Mouse (Mus musculus) forebrain, embryonic 16.5 days (tissue): ENCODE results near the gene Pthlh. TPM values are rescaled to one million over a fixed set of nuclear protein-coding genes. Genes with fewer than 3 reads are reported as not detected.

Experiments
- ATAC-seq: fragments of 200-750 bp; cut with Nextera tagmentation; 2 replicates; pipeline ENCODE4 v1.8.0; 2017; ENCODE audit warnings: mild to moderate bottlenecking, moderate library complexity
- H3K27ac ChIP-seq: fragments of 300-500 bp; sonication (generic); 2 replicates; pipeline ENCODE4 v1.5.1; 2014; ENCODE audit warnings: low read length, control low read depth
- H3K27me3 ChIP-seq: fragments of 300-500 bp; sonication (generic); replicated peaks from 2 replicates; pipeline ENCODE4 v1.6.1; 2014; ENCODE audit warnings: low read length; ENCODE audit not compliant: control insufficient read depth, insufficient read depth
- H3K36me3 ChIP-seq: fragments of 300-500 bp; sonication (generic); 2 replicates; pipeline ENCODE4 v1.6.1; 2014; ENCODE audit not compliant: control insufficient read depth, insufficient read depth
- H3K4me1 ChIP-seq: fragments of 300-500 bp; sonication (generic); replicated peaks from 2 replicates; pipeline ENCODE4 v1.6.1; 2014; ENCODE audit warnings: low read length; ENCODE audit not compliant: control insufficient read depth, insufficient read depth
- H3K4me2 ChIP-seq: fragments of 300-500 bp; sonication (generic); 2 replicates; pipeline ENCODE4 v1.6.1; 2014; ENCODE audit warnings: mild to moderate bottlenecking, low read length, control low read depth
- H3K4me3 ChIP-seq: fragments of 300-500 bp; sonication (generic); replicated peaks from 2 replicates; pipeline ENCODE4 v1.5.1; 2014; ENCODE audit warnings: mild to moderate bottlenecking, low read length, control low read depth
- H3K9ac ChIP-seq: fragments of 300-500 bp; sonication (generic); replicated peaks from 2 replicates; pipeline ENCODE4 v1.6.1; 2014; ENCODE audit warnings: low read depth, low read length, control low read depth
- H3K9me3 ChIP-seq: fragments of 300-500 bp; sonication (generic); 2 replicates; pipeline ENCODE4 v1.6.1; 2016; ENCODE audit warnings: low read length; ENCODE audit not compliant: control insufficient read depth
- WGBS: fragments of 180-500 bp; shearing (Covaris S2); extraction: QIAGEN DNeasy Blood & Tissue Kit; methylation state at CpG from one replicate; pipeline ENCODE4 v1.1.7; 2014; 5-methylcytosine and 5-hydroxymethylcytosine counted together
- polyA plus RNA-seq: library from polyadenylated mRNA; unstranded; fragments of >200 nt; fragmentation: Nextera tagmentation; extraction: Ambion mirVana; gene quantifications from 2 replicates; pipeline ENCODE4 v1.2.1, GENCODE M21; 2015

Pthlh gene
- polyA plus RNA-seq, 1 experiment from 2014 or later = 1.1 TPM

DNA sequence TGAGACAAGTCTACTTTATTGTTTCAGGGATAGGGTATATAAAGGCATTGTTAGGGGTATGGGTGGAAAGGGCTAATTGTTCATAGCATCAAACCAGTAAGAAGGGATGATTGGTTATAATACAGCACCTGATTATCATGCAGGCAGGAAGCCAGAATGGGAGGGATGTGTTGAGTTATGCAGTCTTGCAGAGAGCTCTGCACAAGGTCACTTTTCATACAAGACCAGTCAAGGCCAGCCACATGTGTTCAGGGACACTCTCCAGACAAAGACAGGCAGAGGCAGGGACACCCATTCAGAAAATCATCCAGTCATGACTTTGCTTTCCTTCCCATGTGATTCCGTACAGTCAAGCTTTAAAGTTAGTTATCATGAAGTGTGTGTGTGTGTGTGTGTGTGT is 47.8 kb downstream of the Pthlh start:
- H3K4me2 ChIP-seq = no peak overlapping the region
- ATAC-seq = no peak
- H3K36me3 ChIP-seq = no peaks in the 10 kb centered on the region
- no peaks in the 10 kb centered on the region for H3K27me3 ChIP-seq
- no peak overlapping the region for H3K9ac ChIP-seq
- no peak overlapping the region for H3K4me3 ChIP-seq
- no peak overlapping the region for H3K27ac ChIP-seq
- H3K9me3 ChIP-seq = no peaks in the 10 kb centered on the region
- H3K4me1 ChIP-seq = no peaks in the 10 kb centered on the region
- 100% methylated on average over 1 of the region's 1 CpGs for WGBS

DNA sequence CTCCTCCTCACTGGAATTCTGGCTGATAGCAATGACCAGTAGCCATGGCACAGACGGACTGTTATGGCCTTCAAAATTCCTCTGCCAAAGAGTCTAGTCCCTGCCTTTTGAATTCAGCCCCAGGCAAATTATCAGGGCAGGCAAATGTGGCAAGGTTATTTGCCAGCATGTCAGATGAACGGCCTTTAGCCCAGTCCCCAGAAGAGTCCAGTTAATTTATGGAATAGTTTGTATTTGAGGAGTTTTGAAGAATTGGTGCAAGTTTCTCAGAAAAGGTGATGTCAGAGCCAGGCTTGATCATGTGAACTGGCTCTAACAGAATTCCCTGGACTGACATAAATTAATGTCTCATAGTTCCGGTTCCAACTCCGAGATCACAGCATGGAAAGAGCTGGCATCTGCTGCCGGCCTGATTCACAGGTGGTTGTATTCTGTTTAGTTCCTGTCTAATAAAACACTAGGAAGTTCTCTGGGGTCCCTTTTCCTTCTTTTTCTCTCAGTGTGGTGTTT is 56.1 kb downstream of the Pthlh start:
- Histone ChIP-seq H3K9me3 (no peaks in the 10 kb centered on the region; the same call in 1 of the 2 replicates), H3K4me1 (no peaks in the 10 kb centered on the region), H3K9ac (no peak overlapping the region), H3K36me3 (no peaks in the 10 kb centered on the region), H3K4me2 (no peak overlapping the region), H3K27me3 (no peaks in the 10 kb centered on the region), H3K27ac (no peak overlapping the region), H3K4me3 (no peak overlapping the region)
- WGBS = 89% methylated on average over 5 of the region's 5 CpGs
- no peak for ATAC-seq

Other genes with a start within 250 kb of the Pthlh start
- 0.34 and 1.1 TPM in 2 replicates for gene Rep15, start 231.6 kb downstream of the Pthlh start, polyA plus RNA-seq
- 78.5 and 82.3 TPM in 2 replicates for gene Mrps35, start 221.4 kb downstream of the Pthlh start, polyA plus RNA-seq
- 0.73 and 1.1 TPM in 2 replicates for gene Mansc4, start 177.2 kb downstream of the Pthlh start, polyA plus RNA-seq
- 6.5 and 6.8 TPM in 2 replicates for gene Klhl42, start 172.8 kb downstream of the Pthlh start, polyA plus RNA-seq
- gene Ccdc91, start 211.6 kb upstream of the Pthlh start, polyA plus RNA-seq = 34.5 and 35.9 TPM in 2 replicates